Mouse (Mus musculus) heart, postnatal 25 days (tissue): Measurements from ENCODE around the gene Mcm3. TPM values are rescaled to one million over a fixed set of nuclear protein-coding genes. Genes with fewer than 3 reads are reported as not detected.

Experiments used
- DNase-seq: peaks from one replicate; pipeline ENCODE4 v3.0.0; 2022; ENCODE audit warnings: low spot score
- intact Hi-C: fragments of 180-260 bp; cut with DNase I; formaldehyde crosslinking; loops from one replicate; pipeline ENCODE4 v1.15.1; 2025
- total RNA-seq, 2 experiments: library from RNA; stranded (reverse); gene quantifications; 2 replicates each; pipeline ENCODE4 v1.2.3; 2021

Mcm3 gene
- 1 to 10 TPM; 4.7 to 5.4 TPM for total RNA-seq

DNA sequence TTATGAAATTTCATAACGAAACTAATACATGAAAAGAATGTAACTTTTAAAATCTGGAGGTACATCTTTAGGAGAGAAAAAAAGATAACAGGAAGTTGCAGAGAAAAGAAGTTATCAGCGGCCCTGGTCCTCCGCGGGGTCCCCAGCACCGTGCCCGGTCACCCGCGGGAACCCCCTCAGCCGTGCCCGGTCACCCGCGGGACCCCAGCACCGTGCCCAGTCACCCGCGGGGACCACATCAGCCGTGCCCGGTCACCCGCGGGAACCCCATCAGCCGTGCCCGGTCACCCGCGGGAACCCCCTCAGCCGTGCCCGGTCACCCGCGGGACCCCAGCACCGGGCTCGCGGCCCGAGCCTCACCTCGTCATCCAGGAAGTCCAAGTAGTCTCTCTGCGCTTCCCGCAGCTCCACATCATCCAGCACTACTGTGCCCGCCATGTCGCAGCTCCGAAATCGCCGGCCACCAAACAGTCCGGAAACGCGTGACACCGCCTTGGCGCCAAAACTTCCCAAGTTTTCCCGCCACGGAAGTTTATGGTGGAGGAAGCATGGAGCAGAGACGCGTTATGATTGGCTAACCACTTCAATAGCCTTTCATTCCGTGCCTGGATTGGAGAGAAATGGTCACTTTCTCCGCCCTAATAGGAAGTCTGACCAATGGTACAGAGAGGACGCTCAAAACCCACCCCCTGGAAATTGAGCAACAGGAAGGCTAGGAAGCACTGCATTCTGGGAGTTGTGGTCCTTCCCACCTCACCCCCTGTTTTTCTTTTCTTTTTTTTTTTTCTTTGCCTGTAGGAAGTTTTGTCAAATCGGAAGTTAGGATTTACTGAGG, at the start of gene Mcm3:
Mcm3 (minus strand) TSS at position 542 of the 835 bp plus-strand sequence.
- peak; percentile 87 for DNase-seq
- intact Hi-C loops: loop anchor here (2.0 to 5.0 kb wide), 3 partner anchors 71 to 345 kb away; partner anchors contain the start of genes Paqr8 and Tram2

GRCm38 (mm10) chr1:20868036-20868435, 47.9 kb upstream of the Mcm3 start:
- no peak for DNase-seq
- intact Hi-C loops: no loop called here

DNA sequence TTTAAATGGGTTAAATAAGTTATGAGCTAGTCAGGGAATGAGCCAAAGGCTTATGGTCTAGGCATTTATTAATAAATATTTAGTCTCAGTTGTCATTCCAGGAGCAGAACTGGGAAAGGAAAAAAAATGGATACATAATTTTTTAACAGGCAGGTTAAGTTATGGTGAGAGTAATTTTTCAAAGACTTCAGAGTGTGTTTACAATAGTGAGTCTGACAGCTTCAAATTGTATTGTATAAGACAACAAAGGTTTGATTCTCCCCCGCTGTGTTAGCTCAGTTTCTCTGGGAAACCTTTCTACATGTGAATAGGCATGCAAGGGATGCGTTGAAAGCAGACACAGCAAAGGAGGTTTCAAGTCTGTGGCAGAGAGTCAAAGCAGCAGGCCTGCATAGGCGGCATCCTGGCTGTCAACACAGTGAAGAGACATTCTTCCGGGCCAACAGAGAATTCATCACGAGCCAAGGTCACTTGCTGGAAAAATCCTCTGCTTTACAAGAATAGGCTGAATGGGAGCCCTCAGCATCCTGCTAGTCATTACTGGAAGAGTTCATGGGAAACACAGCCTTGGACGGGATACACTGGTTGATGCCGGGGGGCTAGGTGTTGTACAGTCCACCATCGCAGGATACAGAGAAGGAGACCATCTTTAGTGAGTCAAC, 47.3 kb upstream of the Mcm3 start:
- intact Hi-C loops: no loop called here
- DNase-seq: no peak

GRCm38 (mm10) chr1:20863452-20864172, 43.5 kb upstream of the Mcm3 start:
- no peak for DNase-seq
- intact Hi-C loops: no loop called here

DNA sequence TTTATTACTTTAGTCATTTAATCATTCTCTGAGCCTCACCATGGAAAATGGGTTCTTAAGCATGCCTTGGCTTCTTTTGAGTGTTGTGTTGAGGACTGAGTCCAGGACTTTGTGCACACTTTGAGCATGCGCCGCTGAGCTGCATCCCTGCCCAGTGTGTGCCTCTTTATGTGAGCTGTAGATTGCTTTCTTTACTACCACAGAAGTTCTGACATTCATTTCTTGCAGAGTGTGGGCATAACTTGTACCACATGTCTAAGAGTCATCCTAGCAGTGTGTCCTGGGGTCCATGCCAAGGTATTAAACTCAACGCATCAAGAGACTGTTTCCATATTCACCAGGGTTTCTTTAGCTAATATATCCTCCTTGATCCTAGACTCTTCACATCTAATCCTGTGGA, 41.8 kb upstream of the Mcm3 start:
- no peak for DNase-seq
- intact Hi-C loops: no loop called here

DNA sequence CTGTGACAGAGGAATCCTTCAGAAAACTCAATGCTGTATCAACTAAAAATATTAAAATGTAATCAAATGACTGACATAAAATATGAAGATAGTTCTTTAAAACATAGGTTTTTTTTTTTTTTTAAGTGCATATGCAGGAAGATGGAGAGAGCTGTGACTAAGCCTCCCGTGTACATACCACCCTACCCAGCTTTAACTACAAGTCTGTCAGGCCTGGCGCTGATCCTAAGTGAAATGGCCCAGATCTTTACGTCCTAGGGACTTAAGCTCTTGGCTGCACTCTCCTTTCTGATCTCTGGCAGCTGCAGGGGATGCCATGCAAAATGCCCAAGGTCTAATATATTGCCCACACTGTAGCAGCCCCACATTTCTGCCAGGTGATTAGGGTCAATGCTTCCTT, 40.7 kb upstream of the Mcm3 start:
- intact Hi-C loops: no loop called here
- DNase-seq: no peak

- no peak for DNase-seq
- intact Hi-C loops: no loop called here
These were observed 37.1 kb upstream of the Mcm3 start for GRCm38 (mm10) chr1:20856924-20857902.

- no peak for DNase-seq
- intact Hi-C loops: no loop called here
These were observed 19.8 kb upstream of the Mcm3 start for GRCm38 (mm10) chr1:20839911-20840310.

- no peak for DNase-seq
- intact Hi-C loops: no loop called here
These were observed 16.5 kb upstream of the Mcm3 start for GRCm38 (mm10) chr1:20836551-20837125.

DNA sequence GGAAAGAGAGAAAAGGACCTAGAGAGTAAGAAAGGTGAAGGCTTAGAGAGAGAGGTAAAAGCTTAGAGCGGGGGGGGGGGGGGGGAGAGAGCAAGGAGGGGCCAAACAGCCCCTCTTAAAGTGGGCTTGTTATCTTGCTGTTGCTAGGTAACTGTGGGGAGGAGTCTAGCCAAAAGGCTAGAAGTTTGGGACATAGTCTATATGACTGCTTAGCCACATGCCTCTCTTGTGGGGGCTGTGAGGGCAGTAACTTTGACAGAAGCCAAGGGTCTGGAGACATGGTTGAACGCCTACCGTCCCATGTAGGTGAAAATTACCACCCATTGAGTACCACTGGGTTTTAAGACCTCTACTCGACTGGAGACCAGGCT, 13.0 kb upstream of the Mcm3 start:
- intact Hi-C loops: no loop called here
- DNase-seq: no peak

DNA sequence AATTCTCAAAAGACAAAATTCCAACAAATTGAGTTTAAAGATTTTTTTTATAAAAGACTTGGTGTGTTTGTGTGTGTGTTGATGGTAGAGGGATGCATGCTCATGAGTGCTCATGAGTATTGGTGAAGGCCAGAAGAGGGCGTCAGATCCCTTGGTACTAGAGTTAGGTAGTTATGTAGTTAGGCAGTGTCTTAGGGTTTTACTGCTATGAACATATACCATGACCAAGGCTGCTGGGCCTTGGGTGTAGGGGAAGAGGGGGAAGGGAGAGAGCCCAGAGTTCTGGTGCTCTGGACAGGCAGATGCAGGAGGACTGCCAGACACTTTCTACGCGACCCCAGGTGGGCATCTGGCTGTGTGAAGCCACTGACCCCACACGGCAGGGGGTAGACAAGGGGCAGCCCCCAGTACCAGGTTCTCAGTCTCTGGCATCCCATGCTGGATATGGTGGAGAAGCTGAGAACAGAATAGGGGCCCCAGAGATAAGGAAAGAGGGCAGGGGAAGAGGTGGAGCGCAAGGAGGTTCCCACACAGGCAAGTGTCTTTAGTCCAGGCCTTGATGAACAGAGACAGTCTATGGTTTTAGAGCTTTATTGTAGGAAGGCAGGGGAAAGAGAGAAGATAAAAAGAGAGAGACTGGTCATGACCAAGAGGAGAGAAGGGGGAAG, 12.5 kb upstream of the Mcm3 start:
- no peak for DNase-seq
- intact Hi-C loops: no loop called here

DNA sequence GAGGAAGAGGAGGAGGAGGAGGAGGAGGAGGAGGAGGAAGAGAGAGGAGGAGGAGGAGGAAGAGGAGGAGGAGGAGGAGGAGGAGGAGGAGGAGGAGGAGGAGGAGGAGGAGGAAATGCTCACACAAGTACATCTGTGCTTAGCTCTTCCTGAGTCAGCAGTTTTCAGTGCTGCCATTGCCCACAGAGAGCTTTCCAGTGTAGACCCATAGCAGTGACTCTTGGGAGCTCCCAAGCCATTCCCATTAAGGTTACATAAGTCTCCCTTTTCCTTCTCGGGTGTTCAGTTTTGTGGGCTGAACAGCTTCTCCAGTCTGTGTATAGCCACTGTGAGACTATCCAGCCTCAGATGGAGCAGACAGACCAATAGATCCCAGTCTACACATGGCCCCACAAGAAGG, 10.4 kb upstream of the Mcm3 start:
- DNase-seq: no peak

GRCm38 (mm10) chr1:20828061-20828460, 7.9 kb upstream of the Mcm3 start:
- intact Hi-C loops: no loop called here
- no peak for DNase-seq

More for the DNA sequence above, 10.4 kb upstream of the Mcm3 start:
- intact Hi-C loops: no loop called here

DNA sequence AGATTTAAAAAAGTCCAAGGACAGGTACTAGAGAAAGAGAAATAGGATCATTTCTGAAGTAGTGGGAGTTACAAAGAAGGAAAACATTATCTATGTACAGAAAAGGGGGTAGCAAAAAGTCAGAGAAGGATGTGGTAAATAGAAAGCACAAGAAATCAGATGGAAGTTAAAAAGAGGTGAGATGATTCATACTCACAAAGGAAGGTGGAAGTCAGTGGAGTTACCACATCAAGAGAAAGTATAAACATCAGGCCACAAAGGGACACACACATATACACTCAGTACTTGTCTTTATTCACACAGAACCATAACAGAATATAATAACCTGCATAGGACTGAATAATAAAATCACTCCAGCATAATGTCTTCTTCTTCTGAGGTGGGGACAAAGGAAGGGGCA, 4.9 kb upstream of the Mcm3 start:
- intact Hi-C loops: no loop called here
- no peak for DNase-seq

- DNase-seq: no peak
- intact Hi-C loops: loop anchor here (5.0 kb wide), 1 partner anchor 253 kb away; the partner anchor contains the start of gene Tram2
These were observed 3.8 kb upstream of the Mcm3 start for GRCm38 (mm10) chr1:20823906-20824305.

GRCm38 (mm10) chr1:20823471-20823870, 3.4 kb upstream of the Mcm3 start:
- intact Hi-C loops: loop anchor here (5.0 kb wide), 1 partner anchor 254 kb away; the partner anchor contains the start of gene Tram2
- no peak for DNase-seq

DNA sequence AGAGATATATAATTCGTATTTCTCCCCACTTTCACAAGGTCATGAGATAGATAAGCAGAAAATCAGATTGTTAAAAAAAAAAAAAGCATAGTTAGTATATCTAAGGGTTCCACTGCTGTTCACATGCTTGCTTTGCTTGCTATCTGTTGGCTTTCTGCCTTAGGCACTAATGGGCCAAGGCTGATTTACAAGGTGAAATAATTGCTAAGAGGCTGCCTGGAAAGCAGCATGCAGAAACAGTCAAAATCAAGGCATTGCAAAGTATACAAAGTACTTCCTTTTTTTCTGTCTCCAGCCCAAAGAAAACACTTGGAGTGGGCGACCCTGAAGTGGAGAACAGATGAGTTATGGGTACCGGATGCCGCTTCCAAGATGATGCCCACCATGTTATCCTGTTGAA, 847 bp upstream of the Mcm3 start:
- intact Hi-C loops: loop anchor here (2.0 to 5.0 kb wide), 3 partner anchors 70 to 344 kb away; partner anchors contain the start of genes Paqr8 and Tram2

GRCm38 (mm10) chr1:20817596-20817995, 2.5 kb downstream of the Mcm3 start:
- intact Hi-C loops: no loop called here

More for the DNA sequence above, 847 bp upstream of the Mcm3 start:
- no peak for DNase-seq

More at GRCm38 (mm10) chr1:20817596-20817995, 2.5 kb downstream of the Mcm3 start:
- no peak for DNase-seq
